Mouse (Mus musculus): ENCODE data around the gene Abcg8. TPM values are rescaled to one million over a fixed set of nuclear protein-coding genes. Genes with fewer than 3 reads are reported as not detected.

Gene Abcg8
- polyA plus RNA-seq, 1 experiment from 2014 or later = 0.03 TPM

GRCm38 (mm10) chr17:84644292-84645050 is 31.6 kb upstream of the Abcg8 start:
- in situ Hi-C loops (cut with MboI; ENCODE audit: low pct_unique_long_range_greater_than_20kb) = no loop called here
- ATAC-seq (no peak), DNase-seq (ENCODE audit: low read depth, low spot score) (no peak)
- no peaks in the 10 kb centered on the region for H3K27me3 ChIP-seq
- CTCF ChIA-PET = no interaction called here
- POLR2A ChIA-PET = no interaction called here
- TF ChIP-seq CTCF (IDR thresholded peaks at IDR 0.05) = no peak

DNA sequence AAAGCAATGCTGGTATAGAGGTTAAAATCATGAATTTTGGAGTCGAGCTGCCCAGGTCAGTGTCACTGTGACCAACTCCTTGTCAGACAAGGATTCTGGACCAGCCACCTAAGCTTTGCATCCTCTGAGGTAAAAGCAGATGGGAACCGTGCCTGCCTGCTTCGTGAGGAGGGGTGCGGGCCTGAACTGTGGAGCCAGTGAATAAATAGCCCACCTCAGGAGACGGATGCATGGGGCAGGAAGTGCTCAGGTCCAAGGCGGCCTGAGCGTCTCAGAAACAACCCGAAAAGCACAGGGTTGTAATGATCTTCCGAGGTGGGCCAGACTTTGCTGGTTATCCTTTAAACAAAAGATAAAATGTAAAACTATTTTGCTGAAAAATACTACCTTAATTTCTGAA is 31.0 kb upstream of the Abcg8 start:
- POLR2A ChIA-PET = interaction anchor here (0.8 kb wide), 1 partner anchor 16 kb away, joined by 3 read pairs; no protein-coding TSS in a partner anchor
- TF ChIP-seq CTCF (IDR thresholded peaks at IDR 0.05) = no peak
- no peaks in the 10 kb centered on the region for H3K27me3 ChIP-seq
- in situ Hi-C loops (cut with MboI; ENCODE audit: low pct_unique_long_range_greater_than_20kb) = no loop called here
- DNase-seq (ENCODE audit: low read depth, low spot score) = no peak
- CTCF ChIA-PET = no interaction called here
- no peak for ATAC-seq

DNA sequence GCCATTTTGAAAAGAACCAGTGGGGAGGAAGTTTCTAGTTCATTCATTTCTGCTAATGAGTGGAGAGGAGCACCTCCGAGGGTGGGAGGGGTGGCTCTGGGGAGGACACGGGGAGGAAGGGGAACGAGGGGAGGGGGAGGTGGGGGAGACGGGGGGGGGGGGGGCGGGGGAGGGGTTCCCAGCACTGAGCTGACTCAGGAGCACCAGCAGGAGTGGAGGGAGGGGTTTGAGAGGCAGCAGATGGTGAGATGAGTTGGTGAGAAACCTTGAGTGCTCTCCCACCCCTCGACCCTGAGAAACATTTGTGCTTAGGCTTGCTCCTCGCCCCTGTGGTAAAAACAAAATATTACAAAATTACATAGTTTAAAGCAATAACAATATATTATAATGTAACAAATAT is 30.2 kb upstream of the Abcg8 start:
- in situ Hi-C loops (cut with MboI; ENCODE audit: low pct_unique_long_range_greater_than_20kb) = no loop called here
- ChIA-PET POLR2A (interaction anchor here (0.8 kb wide), 1 partner anchor 15 kb away, joined by 3 read pairs; no protein-coding TSS in a partner anchor), CTCF (no interaction called here)
- H3K27me3 ChIP-seq = no peaks in the 10 kb centered on the region
- no peak for DNase-seq (ENCODE audit: low read depth, low spot score)
- ATAC-seq = no peak
- TF ChIP-seq CTCF (IDR thresholded peaks at IDR 0.05) = no peak

DNA sequence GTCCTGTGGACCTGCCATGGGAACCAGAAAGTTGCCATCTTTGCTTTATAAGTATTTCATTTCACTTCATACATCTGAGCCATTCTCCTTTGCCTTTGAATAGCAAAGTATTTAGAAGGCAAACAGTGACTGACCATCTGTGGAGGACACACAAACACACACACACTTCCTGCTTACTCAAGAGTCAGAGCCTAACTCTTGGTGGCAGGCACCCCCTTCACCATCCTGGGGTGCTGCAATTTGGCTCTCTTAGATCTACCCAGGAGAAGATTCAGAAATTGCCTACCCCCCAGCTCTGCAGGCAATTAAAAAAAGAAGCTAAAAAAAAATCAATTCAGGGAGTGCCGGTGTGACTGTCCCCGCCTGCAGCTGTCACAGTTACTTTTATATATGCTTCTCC is 29.6 kb upstream of the Abcg8 start:
- no peaks in the 10 kb centered on the region for H3K27me3 ChIP-seq
- ATAC-seq (no peak), DNase-seq (ENCODE audit: low read depth, low spot score) (no peak)
- TF ChIP-seq CTCF (IDR thresholded peaks at IDR 0.05) = no peak
- POLR2A ChIA-PET = no interaction called here
- in situ Hi-C loops (cut with MboI; ENCODE audit: low pct_unique_long_range_greater_than_20kb) = no loop called here
- CTCF ChIA-PET = interaction anchor here (1.0 to 1.2 kb wide), 3 partner anchors 8 to 50 kb away, joined by 3 read pairs; no protein-coding TSS in a partner anchor

DNA sequence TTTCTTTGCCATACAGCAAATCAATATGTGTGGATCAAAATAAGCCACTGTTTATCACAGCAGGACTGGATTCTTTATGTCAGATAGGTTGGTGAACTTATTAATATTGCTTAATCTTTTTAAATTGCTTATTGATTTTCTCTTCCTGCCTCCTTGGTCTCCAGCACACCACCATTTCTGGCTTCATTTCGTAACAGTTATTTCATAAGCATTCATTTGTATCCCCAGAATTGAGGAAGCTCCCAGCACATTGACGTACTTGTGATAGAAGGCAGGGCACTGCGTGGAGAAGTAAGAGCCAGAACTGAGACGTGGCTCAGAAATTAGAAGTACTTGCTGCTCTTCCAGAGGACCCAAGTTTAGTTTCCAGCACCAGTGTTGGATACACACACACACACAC is 28.5 kb upstream of the Abcg8 start:
- DNase-seq (ENCODE audit: low read depth, low spot score) = no peak
- no peak for ATAC-seq
- no peak for TF ChIP-seq CTCF (IDR thresholded peaks at IDR 0.05)
- CTCF ChIA-PET = interaction anchor here (1.0 to 1.2 kb wide), 3 partner anchors 10 to 48 kb away, joined by 3 read pairs; no protein-coding TSS in a partner anchor
- POLR2A ChIA-PET = no interaction called here
- in situ Hi-C loops (cut with MboI; ENCODE audit: low pct_unique_long_range_greater_than_20kb) = no loop called here
- no peaks in the 10 kb centered on the region for H3K27me3 ChIP-seq

DNA sequence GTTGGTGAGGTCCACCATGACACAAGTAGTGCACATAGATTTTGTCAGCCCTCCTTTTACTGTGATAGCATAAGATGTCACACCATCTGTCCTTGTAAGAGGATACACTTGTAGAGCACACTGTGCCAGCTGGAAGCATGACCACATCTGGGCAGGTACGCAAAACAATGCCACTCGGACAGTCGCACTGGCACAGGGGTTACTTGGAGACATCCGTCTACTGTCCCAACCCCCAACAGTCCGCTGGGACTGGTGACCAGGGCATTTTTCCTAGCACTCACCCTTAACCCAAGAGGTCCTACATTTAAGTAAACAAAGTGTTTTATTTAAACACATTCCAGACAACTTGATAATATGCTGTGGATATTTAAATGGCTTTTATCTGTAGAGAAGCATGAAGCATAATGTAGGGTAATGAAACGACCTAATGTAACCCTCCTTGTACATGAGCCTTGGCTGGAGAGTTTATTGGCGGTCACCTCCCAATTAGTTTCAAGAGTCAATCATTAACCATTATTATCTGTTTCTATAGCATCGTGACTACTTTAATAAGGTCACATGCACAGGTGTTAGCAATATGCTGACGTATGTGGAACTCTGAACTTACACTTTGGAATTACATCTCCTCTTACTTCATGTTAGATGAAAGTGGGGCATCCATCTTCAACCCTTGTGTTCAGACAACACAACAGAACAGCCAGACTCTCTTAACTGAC is 25.6 kb upstream of the Abcg8 start:
- ChIA-PET POLR2A (no interaction called here), CTCF (interaction anchor here (1.6 kb wide), 1 partner anchor 8 kb away, joined by 8 read pairs; no protein-coding TSS in a partner anchor)
- in situ Hi-C loops (cut with MboI; ENCODE audit: low pct_unique_long_range_greater_than_20kb) = no loop called here
- H3K27me3 ChIP-seq = no peaks in the 10 kb centered on the region
- no peak for DNase-seq (ENCODE audit: low read depth, low spot score)
- TF ChIP-seq CTCF (IDR thresholded peaks at IDR 0.05) = no peak
- ATAC-seq = no peak

DNA sequence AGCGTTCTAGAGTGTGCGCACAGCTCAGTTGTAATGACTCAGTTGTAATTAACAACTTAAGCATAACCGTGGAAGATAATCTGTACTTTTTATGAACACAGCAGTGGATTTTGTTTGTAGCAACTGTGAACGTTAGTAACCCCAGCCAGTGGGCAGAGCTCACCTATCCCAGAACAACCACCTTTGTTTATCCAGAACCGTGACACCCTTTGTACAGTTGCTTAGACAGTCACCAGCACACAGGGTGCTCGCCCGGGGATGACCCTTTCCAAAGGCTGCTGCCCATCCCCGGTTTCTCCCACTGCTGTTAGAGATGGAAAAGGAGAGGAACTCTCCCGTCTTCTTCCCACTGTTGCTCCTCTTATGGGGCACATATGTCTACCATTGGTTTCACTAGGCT is 22.6 kb upstream of the Abcg8 start:
- in situ Hi-C loops (cut with MboI; ENCODE audit: low pct_unique_long_range_greater_than_20kb) = no loop called here
- no peak for ATAC-seq
- ChIA-PET POLR2A (no interaction called here), CTCF (interaction anchor here (2.1 kb wide), 1 partner anchor 11 kb away, joined by 11 read pairs; no protein-coding TSS in a partner anchor)
- TF ChIP-seq CTCF (IDR thresholded peaks at IDR 0.05) = no peak
- DNase-seq (ENCODE audit: low read depth, low spot score) = no peak
- no peaks in the 10 kb centered on the region for H3K27me3 ChIP-seq

GRCm38 (mm10) chr17:84656205-84656604 is 19.9 kb upstream of the Abcg8 start:
- ATAC-seq = no peak
- no peak for TF ChIP-seq CTCF (IDR thresholded peaks at IDR 0.05)
- CTCF ChIA-PET = no interaction called here
- in situ Hi-C loops (cut with MboI; ENCODE audit: low pct_unique_long_range_greater_than_20kb) = no loop called here
- POLR2A ChIA-PET = no interaction called here
- H3K27me3 ChIP-seq = no peaks in the 10 kb centered on the region
- DNase-seq (ENCODE audit: low read depth, low spot score) = no peak

DNA sequence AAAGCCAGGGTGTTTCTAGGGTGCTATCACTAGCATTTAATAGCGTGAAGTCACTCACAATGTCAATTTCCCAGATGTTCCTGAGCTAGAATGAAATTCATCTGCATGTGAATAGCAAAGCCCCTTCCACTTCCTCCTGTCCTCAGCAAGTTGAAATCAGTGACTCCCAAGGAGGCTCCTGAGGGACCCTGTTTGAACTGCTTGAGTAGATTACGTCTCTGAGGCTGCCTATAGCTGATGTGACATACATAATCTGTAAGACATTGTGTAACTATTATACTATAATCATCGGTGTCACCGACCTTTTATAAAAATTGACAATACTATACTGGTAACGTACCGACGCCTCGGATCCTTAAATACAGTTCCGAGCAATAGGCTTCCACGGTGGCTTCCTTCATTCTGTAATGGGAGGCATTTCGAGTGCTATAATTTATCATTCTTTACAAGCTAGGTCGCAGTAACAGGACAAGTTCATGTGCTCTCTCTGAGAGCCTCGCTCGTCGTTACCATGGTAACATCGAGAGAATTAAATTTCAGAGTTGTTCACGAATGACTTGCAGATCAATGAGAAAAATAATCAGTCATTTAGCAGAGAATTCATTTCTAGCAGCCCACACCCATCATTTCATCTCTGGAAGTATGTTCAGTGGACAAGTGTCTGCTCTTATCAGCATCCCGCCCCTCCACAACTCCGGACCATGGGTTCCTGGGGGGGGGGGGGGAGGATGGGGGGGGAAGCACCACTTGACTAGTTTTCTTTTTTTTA is 19.3 kb upstream of the Abcg8 start:
- TF ChIP-seq CTCF (IDR thresholded peaks at IDR 0.05) = no peak
- ATAC-seq = no peak
- in situ Hi-C loops (cut with MboI; ENCODE audit: low pct_unique_long_range_greater_than_20kb) = no loop called here
- ChIA-PET POLR2A (no interaction called here), CTCF (interaction anchor here (1.1 to 1.9 kb wide), 2 partner anchors 15 to 24 kb away, joined by 3 to 6 read pairs; no protein-coding TSS in a partner anchor)
- no peak for DNase-seq (ENCODE audit: low read depth, low spot score)
- no peaks in the 10 kb centered on the region for H3K27me3 ChIP-seq

GRCm38 (mm10) chr17:84657422-84657732 is 18.7 kb upstream of the Abcg8 start:
- in situ Hi-C loops (cut with MboI; ENCODE audit: low pct_unique_long_range_greater_than_20kb) = no loop called here
- no peaks in the 10 kb centered on the region for H3K27me3 ChIP-seq

More at GRCm38 (mm10) chr17:84657422-84657732, 18.7 kb upstream of the Abcg8 start:
- DNase-seq (ENCODE audit: low read depth, low spot score) = no peak
- POLR2A ChIA-PET = no interaction called here
- CTCF ChIA-PET = interaction anchor here (1.1 to 1.9 kb wide), 2 partner anchors 15 to 23 kb away, joined by 3 to 6 read pairs; no protein-coding TSS in a partner anchor
- TF ChIP-seq CTCF (IDR thresholded peaks at IDR 0.05) = no peak
- no peak for ATAC-seq
